Mouse (Mus musculus) bone marrow macrophage, adult 2 months (primary cell): Measurements from ENCODE around the gene Sel1l3. TPM values are rescaled to one million over a fixed set of nuclear protein-coding genes. Genes with fewer than 3 reads are reported as not detected.

ENCODE experiments used
- H3K27ac ChIP-seq: 2 replicates; pipeline ENCODE4 v1.5.1; 2012; ENCODE audit warnings: low read depth, low read length; ENCODE audit not compliant: insufficient read depth
- H3K4me1 ChIP-seq: 2 replicates; pipeline ENCODE4 v1.6.1; 2012; ENCODE audit warnings: low read length; ENCODE audit not compliant: control insufficient read depth, insufficient read depth
- H3K4me3 ChIP-seq: 2 replicates; pipeline ENCODE4 v1.5.1; 2012; ENCODE audit warnings: mild to moderate bottlenecking, low read length, moderate library complexity; ENCODE audit not compliant: insufficient read depth
- CTCF ChIP-seq: IDR thresholded peaks from 2 replicates; pipeline ENCODE4 v1.5.1; 2012; ENCODE audit warnings: low read depth, mild to moderate bottlenecking, low read length, moderate library complexity
- POLR2A ChIP-seq: IDR thresholded peaks from 2 replicates; pipeline ENCODE4 v1.6.1; 2012; ENCODE audit warnings: mild to moderate bottlenecking, low read depth, low read length, borderline replicate concordance
- polyA plus RNA-seq: library from polyadenylated mRNA; stranded (reverse); fragments of >200 nt; gene quantifications from 2 replicates; pipeline ENCODE4 v1.2.4, GENCODE M21; 2012; ENCODE audit not compliant: missing spikeins, insufficient read depth, insufficient read length

Sel1l3 gene
- polyA plus RNA-seq, 1 experiment = 9.2 TPM

GRCm38 (mm10) chr5:53161506-53162186, 52.1 kb downstream of the Sel1l3 start:
- TF ChIP-seq POLR2A (no peak), CTCF (no peak)
- no peaks in the 10 kb centered on the region for H3K4me1 ChIP-seq
- no peak overlapping the region for H3K27ac ChIP-seq
- no peak overlapping the region for H3K4me3 ChIP-seq

- Histone ChIP-seq H3K4me1 (no peaks in the 10 kb centered on the region), H3K27ac (no peak overlapping the region), H3K4me3 (no peak overlapping the region)
- no peak for TF ChIP-seq CTCF
- no peak for TF ChIP-seq POLR2A
Measured at GRCm38 (mm10) chr5:53160207-53160606, 53.5 kb downstream of the Sel1l3 start.

- no peaks in the 10 kb centered on the region for H3K4me1 ChIP-seq
- no peak overlapping the region for H3K27ac ChIP-seq
- H3K4me3 ChIP-seq = no peak overlapping the region
- TF ChIP-seq CTCF (no peak), POLR2A (no peak)
Measured at GRCm38 (mm10) chr5:53159631-53160030, 54.1 kb downstream of the Sel1l3 start.

GRCm38 (mm10) chr5:53159166-53159565, 54.6 kb downstream of the Sel1l3 start:
- H3K4me1 ChIP-seq = no peaks in the 10 kb centered on the region

GRCm38 (mm10) chr5:53155985-53156679, 57.6 kb downstream of the Sel1l3 start:
- Histone ChIP-seq H3K4me1 (no peaks in the 10 kb centered on the region), H3K4me3 (no peak overlapping the region), H3K27ac (no peak overlapping the region)
- TF ChIP-seq POLR2A (no peak), CTCF (no peak)

More at GRCm38 (mm10) chr5:53159166-53159565, 54.6 kb downstream of the Sel1l3 start:
- no peak overlapping the region for H3K4me3 ChIP-seq
- no peak overlapping the region for H3K27ac ChIP-seq
- no peak for TF ChIP-seq POLR2A
- TF ChIP-seq CTCF = no peak

GRCm38 (mm10) chr5:53154501-53154900, 59.2 kb downstream of the Sel1l3 start:
- Histone ChIP-seq H3K4me1 (no peaks in the 10 kb centered on the region), H3K4me3 (no peak overlapping the region), H3K27ac (no peak overlapping the region)
- no peak for TF ChIP-seq POLR2A
- TF ChIP-seq CTCF = no peak

- Histone ChIP-seq H3K27ac (no peak overlapping the region), H3K4me1 (no peaks in the 10 kb centered on the region), H3K4me3 (no peak overlapping the region)
- TF ChIP-seq CTCF (no peak), POLR2A (no peak)
Measured at GRCm38 (mm10) chr5:53154078-53154477, 59.6 kb downstream of the Sel1l3 start.

- TF ChIP-seq POLR2A = no peak
- TF ChIP-seq CTCF = no peak
- no peak overlapping the region for H3K4me3 ChIP-seq
- no peak overlapping the region for H3K27ac ChIP-seq
- H3K4me1 ChIP-seq = no peaks in the 10 kb centered on the region
Measured at GRCm38 (mm10) chr5:53153144-53153543, 60.6 kb downstream of the Sel1l3 start.

- H3K4me3 ChIP-seq = no peak overlapping the region
- TF ChIP-seq CTCF (no peak), POLR2A (no peak)
- no peak overlapping the region for H3K27ac ChIP-seq
- peaks cover 4% of the 10 kb centered on the region; the same call in 1 of the 2 replicates for H3K4me1 ChIP-seq
Measured at GRCm38 (mm10) chr5:53151379-53151960, 62.3 kb downstream of the Sel1l3 start.

- Histone ChIP-seq H3K4me3 (no peak overlapping the region), H3K27ac (no peak overlapping the region), H3K4me1 (peaks cover 4% of the 10 kb centered on the region; the same call in 1 of the 2 replicates)
- no peak for TF ChIP-seq POLR2A
- TF ChIP-seq CTCF = no peak
Measured at GRCm38 (mm10) chr5:53148960-53149685, 64.6 kb downstream of the Sel1l3 start.
